Mouse (Mus musculus) limb, embryonic 14.5 days (tissue): Measurements from ENCODE around the gene Gas2l1. TPM values are rescaled to one million over a fixed set of nuclear protein-coding genes. Genes with fewer than 3 reads are reported as not detected.
"Not testable (repeated sequence)": the region's sequence is repeated elsewhere in the genome, so short reads cannot be mapped to it uniquely, and the experiment has no call there.

Experiments used
- ATAC-seq: fragments of 200-750 bp; cut with Nextera tagmentation; 2 replicates; pipeline ENCODE4 v1.8.0; 2017; ENCODE audit warnings: low read depth, moderate number of reproducible peaks, moderate TSS enrichment; ENCODE audit not compliant: low FRiP score
- DNase-seq: peaks from one replicate; pipeline ENCODE4 v3.0.0-alpha.2; 2015; ENCODE audit warnings: low spot score
- H3K27ac ChIP-seq: fragments of 300-500 bp; sonication (generic); replicated peaks from 2 replicates; pipeline ENCODE4 v1.5.1; 2014; ENCODE audit warnings: low read depth, mild to moderate bottlenecking, low read length, moderate library complexity, mixed read lengths
- H3K27me3 ChIP-seq: fragments of 300-500 bp; sonication (generic); 2 replicates; pipeline ENCODE4 v1.6.1; 2014; ENCODE audit warnings: low read length, mixed read lengths; ENCODE audit not compliant: control insufficient read depth, insufficient read depth
- H3K36me3 ChIP-seq: fragments of 300-500 bp; sonication (generic); 2 replicates; pipeline ENCODE4 v1.6.1; 2014; ENCODE audit warnings: mild to moderate bottlenecking, low read length, moderate library complexity, mixed read lengths; ENCODE audit not compliant: control insufficient read depth, insufficient read depth
- H3K4me1 ChIP-seq: fragments of 300-500 bp; sonication (generic); 2 replicates; pipeline ENCODE4 v1.6.1; 2014; ENCODE audit warnings: antibody characterized with exemption, low read length, mixed read lengths; ENCODE audit not compliant: control insufficient read depth, insufficient read depth
- H3K4me2 ChIP-seq: fragments of 300-500 bp; sonication (generic); replicated peaks from 2 replicates; pipeline ENCODE4 v1.6.1; 2014; ENCODE audit warnings: low read depth, mild to moderate bottlenecking, low read length, moderate library complexity; ENCODE audit not compliant: severe bottlenecking
- H3K4me3 ChIP-seq: fragments of 300-500 bp; sonication (generic); replicated peaks from 2 replicates; pipeline ENCODE4 v1.5.1; 2014; ENCODE audit warnings: low read length
- H3K9ac ChIP-seq: fragments of 300-500 bp; sonication (generic); 2 replicates; pipeline ENCODE4 v1.6.1; 2014; ENCODE audit warnings: mild to moderate bottlenecking, low read depth, low read length, moderate library complexity; ENCODE audit not compliant: severe bottlenecking
- H3K9me3 ChIP-seq: fragments of 300-500 bp; sonication (generic); 2 replicates; pipeline ENCODE4 v1.6.1; 2016; ENCODE audit warnings: low read length; ENCODE audit not compliant: control insufficient read depth
- POLR2A ChIP-seq: fragments of 200-500 bp; IDR thresholded peaks from 2 replicates; pipeline ENCODE4 v1.8.0; 2012; ENCODE audit warnings: inconsistent platforms, mild to moderate bottlenecking, moderate library complexity, borderline replicate concordance; ENCODE audit not compliant: insufficient read depth, insufficient read length; ENCODE audit errors: extremely low read depth
- WGBS: fragments of 180-500 bp; shearing (Covaris S2); extraction: QIAGEN DNeasy Blood & Tissue Kit; methylation state at CpG from one replicate; pipeline ENCODE4 v1.1.7; 2014; 5-methylcytosine and 5-hydroxymethylcytosine counted together
- polyA plus RNA-seq, 2 experiments: library from polyadenylated mRNA; depleted of rRNA in 1 of 2; stranded (reverse) in 1 of 2; unstranded in 1 of 2; fragments of >200 nt; fragmentation: Nextera tagmentation in 1 of 2; extraction: Ambion mirVana in 1 of 2; gene quantifications; 2 replicates each; pipeline versions ENCODE4 v1.2.1 to v1.2.3; 2012 to 2014

Gas2l1 gene
- polyA plus RNA-seq, 2 experiments = 38.0 to 41.4 TPM

- Histone ChIP-seq H3K4me2 (peak overlapping the region; percentile 81), H3K4me1 (peaks cover 25% of the 10 kb centered on the region), H3K36me3 (peaks cover 3% of the 10 kb centered on the region; the same call in 1 of the 2 replicates), H3K4me3 (peak overlapping the region; percentile 100), H3K27me3 (no peaks in the 10 kb centered on the region), H3K9me3 (no peaks in the 10 kb centered on the region), H3K27ac (peak overlapping the region; percentile 98), H3K9ac (peak overlapping the region; percentile 99)
- TF ChIP-seq POLR2A = no peak
- ATAC-seq = no peak
- peak; percentile 29 for DNase-seq
- WGBS = 0% methylated on average over 41 of the region's 44 CpGs
Measured at GRCm38 (mm10) chr11:5098035-5098735, 33.1 kb upstream of the Gas2l1 start.

- WGBS = 70% methylated on average over 8 of the region's 8 CpGs
- TF ChIP-seq POLR2A = no peak
Measured at GRCm38 (mm10) chr11:5096480-5097020, 31.4 kb upstream of the Gas2l1 start.

GRCm38 (mm10) chr11:5095877-5096276 lies 30.8 kb upstream of the Gas2l1 start:
- H3K4me1 ChIP-seq = peaks cover 20% of the 10 kb centered on the region
- WGBS = 76% methylated on average over 5 of the region's 5 CpGs
- peaks cover 22% of the 10 kb centered on the region for H3K36me3 ChIP-seq
- H3K9me3 ChIP-seq = no peaks in the 10 kb centered on the region
- H3K27ac ChIP-seq = no peak overlapping the region
- DNase-seq (no peak), ATAC-seq (no peak)
- no peak overlapping the region for H3K4me2 ChIP-seq
- no peak for TF ChIP-seq POLR2A
- H3K9ac ChIP-seq = no peak overlapping the region
- no peaks in the 10 kb centered on the region for H3K27me3 ChIP-seq
- H3K4me3 ChIP-seq = no peak overlapping the region

More at GRCm38 (mm10) chr11:5096480-5097020, 31.4 kb upstream of the Gas2l1 start:
- peaks cover 25% of the 10 kb centered on the region for H3K4me1 ChIP-seq
- no peak for DNase-seq
- peaks cover 15% of the 10 kb centered on the region for H3K36me3 ChIP-seq
- H3K9me3 ChIP-seq = no peaks in the 10 kb centered on the region
- H3K27me3 ChIP-seq = no peaks in the 10 kb centered on the region
- peak overlapping the region; percentile 81 for H3K4me2 ChIP-seq
- H3K27ac ChIP-seq = no peak overlapping the region
- H3K9ac ChIP-seq = no peak overlapping the region
- ATAC-seq = no peak
- H3K4me3 ChIP-seq = peak overlapping the region; percentile 100

GRCm38 (mm10) chr11:5091706-5092105 lies 26.6 kb upstream of the Gas2l1 start:
- ATAC-seq = no peak
- Histone ChIP-seq H3K4me1 (peaks cover 7% of the 10 kb centered on the region), H3K9me3 (no peaks in the 10 kb centered on the region), H3K36me3 (peaks cover 61% of the 10 kb centered on the region), H3K27ac (no peak overlapping the region), H3K4me2 (no peak overlapping the region), H3K27me3 (no peaks in the 10 kb centered on the region), H3K9ac (no peak overlapping the region), H3K4me3 (no peak overlapping the region)
- WGBS = 50% methylated on average over 2 of the region's 2 CpGs
- peak; percentile 18 for DNase-seq
- TF ChIP-seq POLR2A = no peak

GRCm38 (mm10) chr11:5089147-5089546 lies 24.0 kb upstream of the Gas2l1 start:
- ATAC-seq (no peak), DNase-seq (no peak)
- H3K4me3 ChIP-seq = no peak overlapping the region
- TF ChIP-seq POLR2A = no peak
- no peaks in the 10 kb centered on the region for H3K27me3 ChIP-seq
- peaks cover 86% of the 10 kb centered on the region for H3K36me3 ChIP-seq
- no peak overlapping the region for H3K9ac ChIP-seq
- 89% methylated on average over 1 of the region's 1 CpGs for WGBS
- no peaks in the 10 kb centered on the region for H3K9me3 ChIP-seq
- H3K4me2 ChIP-seq = no peak overlapping the region
- H3K4me1 ChIP-seq = no peaks in the 10 kb centered on the region; the same call in 1 of the 2 replicates
- no peak overlapping the region for H3K27ac ChIP-seq

GRCm38 (mm10) chr11:5076843-5077242 lies 11.7 kb upstream of the Gas2l1 start:
- H3K36me3 ChIP-seq = peaks cover 80% of the 10 kb centered on the region
- ATAC-seq, H3K27ac ChIP-seq, H3K4me3 ChIP-seq, H3K9ac ChIP-seq, H3K4me1 ChIP-seq, H3K4me2 ChIP-seq, DNase-seq, H3K27me3 ChIP-seq, H3K9me3 ChIP-seq: not testable (repeated sequence)
- WGBS = 85% methylated on average over 3 of the region's 5 CpGs
